Mouse (Mus musculus) cerebellum, postnatal 14 days (tissue): ENCODE measurements around the gene Usf2.
A peak's percentile ranks its signal among the peaks of the same experiment; 100 is the strongest.

Experiments
- DNase-seq, 2 experiments: peaks; one replicate each; pipeline ENCODE4 v3.0.0; 2021; ENCODE audit warnings: mixed read lengths in 2 of 2

Gene Usf2

GRCm38 (mm10) chr7:30916713-30917112 lies 39.9 kb downstream of the Usf2 start:
- no peak for DNase-seq

- DNase-seq: no peak
These were observed 41.9 kb downstream of the Usf2 start, which contains the start of gene Mag for GRCm38 (mm10) chr7:30914732-30915131. TSS of gene Mag (minus strand) at chr7:30914873.

- no peak for DNase-seq
These were observed 46.8 kb downstream of the Usf2 start for GRCm38 (mm10) chr7:30909773-30910172.

GRCm38 (mm10) chr7:30908992-30909431 lies 47.6 kb downstream of the Usf2 start:
- DNase-seq: no peak

GRCm38 (mm10) chr7:30908277-30908991 lies 48.2 kb downstream of the Usf2 start:
- peak in 1 of 2 experiments; percentile 22 for DNase-seq

- peak; percentile 16 to 32 for DNase-seq
These were observed 52.6 kb downstream of the Usf2 start for GRCm38 (mm10) chr7:30904042-30904441.
